Mouse (Mus musculus): ENCODE data around the gene Kcne1l. TPM values are rescaled to one million over a fixed set of nuclear protein-coding genes. Genes with fewer than 3 reads are reported as not detected.

Gene Kcne1l
- polyA plus RNA-seq (2014; fragmentation: Nextera tagmentation; extraction: Ambion mirVana), result 19.8 and 22.0 TPM in 2 replicates

GRCm38 (mm10) chrX:142305869-142306581 lies at the start of gene Kcne1l:
TSS of gene Kcne1l (minus strand) at chrX:142306294.
- H3K9ac ChIP-seq (ENCODE audit: low read length), result peak within 1 kb of the TSS; percentile 12; the same call in 1 of the 2 replicates
- H3K27ac ChIP-seq (replicated peaks; ENCODE audit: low read depth, low read length), result no peak within 1 kb of the TSS
- H3K4me2 ChIP-seq (ENCODE audit: low read depth, severe bottlenecking), result peak within 1 kb of the TSS; percentile 54
- no peaks in the 10 kb centered on the region for H3K4me1 ChIP-seq (ENCODE audit: control insufficient read depth, insufficient read depth, low read length)
- peak; percentile 55 for DNase-seq (ENCODE audit: low spot score)
- no peaks in the 10 kb centered on the region for H3K9me3 ChIP-seq (ENCODE audit: control insufficient read depth, low read length)
- peak within 1 kb of the TSS; percentile 16; the same call in 1 of the 2 replicates for H3K4me3 ChIP-seq (ENCODE audit: low read depth, low read length)
- peaks cover 23% of the 10 kb centered on the region for H3K27me3 ChIP-seq (ENCODE audit: control insufficient read depth, insufficient read depth, low read length)
- H3K36me3 ChIP-seq (ENCODE audit: control insufficient read depth, insufficient read depth, low read length), result no peaks in the 10 kb centered on the region
- 29% methylated on average over 31 of the region's 33 CpGs for WGBS
- ATAC-seq (ENCODE audit: insufficient number of reproducible peaks, low FRiP score, low TSS enrichment, low read depth), result peak; percentile 80

- ATAC-seq (ENCODE audit: insufficient number of reproducible peaks, low FRiP score, low TSS enrichment, low read depth) (no peak), DNase-seq (ENCODE audit: low spot score) (no peak)
- H3K36me3 ChIP-seq (ENCODE audit: control insufficient read depth, insufficient read depth, low read length), result no peaks in the 10 kb centered on the region
- no peaks in the 10 kb centered on the region for H3K9me3 ChIP-seq (ENCODE audit: control insufficient read depth, low read length)
- no peaks in the 10 kb centered on the region for H3K27me3 ChIP-seq (ENCODE audit: control insufficient read depth, insufficient read depth, low read length)
- H3K27ac ChIP-seq (replicated peaks; ENCODE audit: low read depth, low read length), result no peak overlapping the region
- 91% methylated on average over 6 of the region's 6 CpGs for WGBS
- no peak overlapping the region for H3K9ac ChIP-seq (ENCODE audit: low read length)
- H3K4me2 ChIP-seq (ENCODE audit: low read depth, severe bottlenecking), result no peak overlapping the region
- H3K4me1 ChIP-seq (ENCODE audit: control insufficient read depth, insufficient read depth, low read length), result no peaks in the 10 kb centered on the region
- no peak overlapping the region for H3K4me3 ChIP-seq (ENCODE audit: low read depth, low read length)
Measured at GRCm38 (mm10) chrX:142336207-142336606, 30.1 kb upstream of the Kcne1l start.

GRCm38 (mm10) chrX:142335502-142335901 lies 29.4 kb upstream of the Kcne1l start:
- no peak for DNase-seq (ENCODE audit: low spot score)
- 91% methylated on average over 5 of the region's 5 CpGs for WGBS

GRCm38 (mm10) chrX:142325760-142326159 lies 19.7 kb upstream of the Kcne1l start:
- no peak for ATAC-seq (ENCODE audit: insufficient number of reproducible peaks, low FRiP score, low TSS enrichment, low read depth)
- H3K27me3 ChIP-seq (ENCODE audit: control insufficient read depth, insufficient read depth, low read length), result no peaks in the 10 kb centered on the region
- no peaks in the 10 kb centered on the region for H3K36me3 ChIP-seq (ENCODE audit: control insufficient read depth, insufficient read depth, low read length)
- no peak for DNase-seq (ENCODE audit: low spot score)
- no peak overlapping the region for H3K4me3 ChIP-seq (ENCODE audit: low read depth, low read length)
- no peak overlapping the region for H3K4me2 ChIP-seq (ENCODE audit: low read depth, severe bottlenecking)
- H3K9ac ChIP-seq (ENCODE audit: low read length), result no peak overlapping the region
- WGBS, result 93% methylated on average over 2 of the region's 2 CpGs
- H3K9me3 ChIP-seq (ENCODE audit: control insufficient read depth, low read length), result no peaks in the 10 kb centered on the region
- H3K4me1 ChIP-seq (ENCODE audit: control insufficient read depth, insufficient read depth, low read length), result no peaks in the 10 kb centered on the region
- H3K27ac ChIP-seq (replicated peaks; ENCODE audit: low read depth, low read length), result no peak overlapping the region

More at GRCm38 (mm10) chrX:142335502-142335901, 29.4 kb upstream of the Kcne1l start:
- Histone ChIP-seq H3K4me1 (ENCODE audit: control insufficient read depth, insufficient read depth, low read length) (no peaks in the 10 kb centered on the region), H3K36me3 (ENCODE audit: control insufficient read depth, insufficient read depth, low read length) (no peaks in the 10 kb centered on the region), H3K27ac (replicated peaks; ENCODE audit: low read depth, low read length) (no peak overlapping the region), H3K9ac (ENCODE audit: low read length) (no peak overlapping the region), H3K4me3 (ENCODE audit: low read depth, low read length) (no peak overlapping the region), H3K9me3 (ENCODE audit: control insufficient read depth, low read length) (no peaks in the 10 kb centered on the region), H3K4me2 (ENCODE audit: low read depth, severe bottlenecking) (no peak overlapping the region), H3K27me3 (ENCODE audit: control insufficient read depth, insufficient read depth, low read length) (no peaks in the 10 kb centered on the region)
- no peak for ATAC-seq (ENCODE audit: insufficient number of reproducible peaks, low FRiP score, low TSS enrichment, low read depth)

GRCm38 (mm10) chrX:142316106-142316505 lies 10.0 kb upstream of the Kcne1l start:
- Histone ChIP-seq H3K9me3 (ENCODE audit: control insufficient read depth, low read length) (no peaks in the 10 kb centered on the region), H3K4me3 (ENCODE audit: low read depth, low read length) (no peak overlapping the region), H3K4me1 (ENCODE audit: control insufficient read depth, insufficient read depth, low read length) (no peaks in the 10 kb centered on the region), H3K27me3 (ENCODE audit: control insufficient read depth, insufficient read depth, low read length) (no peaks in the 10 kb centered on the region), H3K27ac (replicated peaks; ENCODE audit: low read depth, low read length) (no peak overlapping the region), H3K4me2 (ENCODE audit: low read depth, severe bottlenecking) (no peak overlapping the region), H3K9ac (ENCODE audit: low read length) (no peak overlapping the region), H3K36me3 (ENCODE audit: control insufficient read depth, insufficient read depth, low read length) (no peaks in the 10 kb centered on the region)
- DNase-seq (ENCODE audit: low spot score), result no peak
- 67% methylated on average over 9 of the region's 9 CpGs for WGBS
- no peak for ATAC-seq (ENCODE audit: insufficient number of reproducible peaks, low FRiP score, low TSS enrichment, low read depth)

- 85% methylated on average over 8 of the region's 8 CpGs for WGBS
- Histone ChIP-seq H3K27ac (replicated peaks; ENCODE audit: low read depth, low read length) (no peak overlapping the region), H3K4me2 (ENCODE audit: low read depth, severe bottlenecking) (no peak overlapping the region), H3K4me3 (ENCODE audit: low read depth, low read length) (no peak overlapping the region), H3K27me3 (ENCODE audit: control insufficient read depth, insufficient read depth, low read length) (no peaks in the 10 kb centered on the region), H3K36me3 (ENCODE audit: control insufficient read depth, insufficient read depth, low read length) (no peaks in the 10 kb centered on the region), H3K9me3 (ENCODE audit: control insufficient read depth, low read length) (no peaks in the 10 kb centered on the region), H3K9ac (ENCODE audit: low read length) (no peak overlapping the region), H3K4me1 (ENCODE audit: control insufficient read depth, insufficient read depth, low read length) (no peaks in the 10 kb centered on the region)
- no peak for DNase-seq (ENCODE audit: low spot score)
- no peak for ATAC-seq (ENCODE audit: insufficient number of reproducible peaks, low FRiP score, low TSS enrichment, low read depth)
Measured at GRCm38 (mm10) chrX:142315270-142315669, 9.2 kb upstream of the Kcne1l start.

GRCm38 (mm10) chrX:142314307-142315024 lies 8.4 kb upstream of the Kcne1l start:
- H3K4me3 ChIP-seq (ENCODE audit: low read depth, low read length), result no peak overlapping the region
- no peak overlapping the region for H3K9ac ChIP-seq (ENCODE audit: low read length)
- H3K27me3 ChIP-seq (ENCODE audit: control insufficient read depth, insufficient read depth, low read length), result no peaks in the 10 kb centered on the region
- H3K9me3 ChIP-seq (ENCODE audit: control insufficient read depth, low read length), result no peaks in the 10 kb centered on the region
- no peak overlapping the region for H3K27ac ChIP-seq (replicated peaks; ENCODE audit: low read depth, low read length)
- ATAC-seq (ENCODE audit: insufficient number of reproducible peaks, low FRiP score, low TSS enrichment, low read depth), result no peak
- H3K36me3 ChIP-seq (ENCODE audit: control insufficient read depth, insufficient read depth, low read length), result no peaks in the 10 kb centered on the region
- H3K4me1 ChIP-seq (ENCODE audit: control insufficient read depth, insufficient read depth, low read length), result no peaks in the 10 kb centered on the region
- no peak overlapping the region for H3K4me2 ChIP-seq (ENCODE audit: low read depth, severe bottlenecking)
- WGBS, result 49% methylated on average over 11 of the region's 11 CpGs
- peak; percentile 83 for DNase-seq (ENCODE audit: low spot score)

GRCm38 (mm10) chrX:142310431-142310830 lies 4.3 kb upstream of the Kcne1l start:
- Histone ChIP-seq H3K27ac (replicated peaks; ENCODE audit: low read depth, low read length) (no peak overlapping the region), H3K9ac (ENCODE audit: low read length) (no peak overlapping the region), H3K4me3 (ENCODE audit: low read depth, low read length) (no peak overlapping the region), H3K27me3 (ENCODE audit: control insufficient read depth, insufficient read depth, low read length) (peaks cover 14% of the 10 kb centered on the region), H3K4me1 (ENCODE audit: control insufficient read depth, insufficient read depth, low read length) (no peaks in the 10 kb centered on the region), H3K36me3 (ENCODE audit: control insufficient read depth, insufficient read depth, low read length) (no peaks in the 10 kb centered on the region), H3K9me3 (ENCODE audit: control insufficient read depth, low read length) (no peaks in the 10 kb centered on the region), H3K4me2 (ENCODE audit: low read depth, severe bottlenecking) (no peak overlapping the region)
- WGBS, result 73% methylated on average over 5 of the region's 5 CpGs
- ATAC-seq (ENCODE audit: insufficient number of reproducible peaks, low FRiP score, low TSS enrichment, low read depth) (no peak), DNase-seq (ENCODE audit: low spot score) (no peak)
